Mouse (Mus musculus): ENCODE data around the gene D230025D16Rik. TPM values are rescaled to one million over a fixed set of nuclear protein-coding genes. Genes with fewer than 3 reads are reported as not detected.

D230025D16Rik gene
- 29.6 TPM for polyA plus RNA-seq (2017; shearing (Covaris generic))

DNA sequence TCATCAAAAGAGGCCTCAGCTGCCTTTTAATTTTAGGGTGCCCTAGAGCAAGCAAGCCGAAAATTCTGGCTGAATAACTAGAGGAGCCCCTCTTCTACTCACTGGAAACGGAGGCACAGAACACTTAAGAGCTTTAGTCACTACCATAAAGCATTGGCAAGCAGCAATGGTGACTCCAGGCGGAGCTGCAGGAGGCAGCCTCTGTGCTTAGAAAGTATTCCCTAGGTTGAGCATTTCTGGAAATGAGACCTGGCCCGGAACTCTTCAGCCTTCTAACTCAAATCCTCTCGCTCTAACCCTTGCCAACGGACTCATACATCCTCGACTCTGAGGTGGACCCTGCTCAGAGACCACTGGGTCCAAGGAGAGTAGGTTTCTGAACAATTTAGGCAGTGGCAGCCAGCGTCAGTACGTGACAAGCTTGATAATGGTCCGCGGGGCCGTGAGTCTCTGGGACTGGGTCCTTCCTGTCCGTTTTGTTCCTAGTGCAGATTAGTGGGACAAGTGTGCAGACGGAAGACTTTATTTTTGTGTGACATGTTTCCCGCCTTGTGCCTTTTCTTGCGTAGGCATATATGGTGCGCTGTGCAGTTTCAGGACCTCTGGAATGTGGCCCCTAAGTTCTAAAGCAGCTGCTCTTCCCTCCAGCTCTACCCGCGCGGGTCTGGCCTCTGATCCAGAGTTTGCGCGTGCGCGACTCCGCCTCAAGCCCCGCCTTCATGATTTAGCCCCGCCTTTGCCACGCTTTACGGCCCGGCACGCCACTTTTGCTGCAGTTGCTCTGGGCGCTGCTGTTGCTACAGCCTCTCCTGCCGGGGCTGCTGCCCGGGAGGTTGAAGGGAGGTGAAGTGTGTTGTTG lies at the start of gene D230025D16Rik:
D230025D16Rik (plus strand) TSS at position 733 of the 859 bp plus-strand sequence.

DNA sequence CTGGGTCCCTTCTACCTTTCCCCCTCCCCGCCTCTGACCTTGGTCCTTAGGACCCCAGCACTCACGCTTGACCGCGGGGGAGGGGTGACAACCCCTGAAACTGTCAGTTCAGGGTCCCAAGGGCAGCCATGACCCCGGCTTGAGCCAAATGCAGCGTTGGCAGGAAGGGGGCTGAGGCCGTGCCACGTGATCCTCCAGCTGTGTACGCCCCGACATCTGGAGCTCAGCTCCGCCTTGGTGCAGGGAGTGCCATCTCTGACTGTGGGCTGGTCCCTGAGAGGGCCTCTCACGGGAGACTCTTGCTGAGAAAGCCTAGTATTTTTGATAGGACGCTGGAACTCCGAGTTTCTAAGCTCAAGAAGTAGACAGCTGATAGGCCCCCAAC lies 30.0 kb downstream of the D230025D16Rik start, which contains the start of gene B3gnt9:
B3gnt9 (minus strand) TSS at position 188 of the 385 bp plus-strand sequence.

DNA sequence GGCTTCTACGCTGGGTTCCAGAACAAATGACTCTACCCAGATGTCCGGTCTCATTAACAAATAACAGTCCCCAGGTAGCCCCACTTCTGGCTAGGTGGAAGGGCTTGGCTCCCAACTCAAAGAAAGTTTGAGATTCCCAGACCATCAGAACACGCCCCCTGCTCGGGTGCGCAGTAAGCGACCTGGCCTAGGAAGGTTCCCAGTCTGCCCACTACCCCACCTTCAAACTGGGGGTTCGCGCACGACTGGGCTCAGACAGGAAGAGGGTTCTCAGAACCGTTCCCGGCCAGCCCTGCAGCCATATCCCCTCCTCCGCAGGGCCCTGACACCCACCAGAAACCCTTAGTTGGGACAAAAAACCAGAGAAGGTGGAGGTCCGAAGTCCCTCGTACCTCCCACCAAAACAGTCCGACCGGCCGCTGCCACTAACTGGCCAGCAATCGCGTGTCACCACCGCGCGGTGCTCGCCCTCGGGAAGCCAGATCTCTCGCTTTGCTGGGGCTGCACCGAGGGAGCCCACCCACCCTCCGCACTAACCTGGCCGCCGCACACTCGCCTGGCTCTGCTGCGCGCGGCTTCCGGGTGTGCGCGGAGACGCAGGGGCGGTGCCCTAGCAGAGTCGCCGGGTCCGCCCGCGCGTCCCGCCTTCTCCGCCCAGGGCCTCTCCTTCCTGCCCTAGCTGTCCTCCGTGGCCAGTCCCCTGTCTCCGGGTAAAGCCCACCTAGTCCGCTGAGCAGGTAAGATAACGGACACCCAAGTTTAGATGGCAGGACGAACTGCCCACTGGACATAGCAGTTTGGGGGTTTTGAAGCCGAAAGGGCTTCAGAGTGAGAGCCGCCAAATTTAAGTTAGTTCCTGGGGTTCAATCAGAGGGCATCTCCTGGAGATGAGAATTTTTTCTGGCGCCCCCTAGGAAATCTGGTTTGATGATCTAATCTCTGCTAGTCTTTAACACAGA lies 39.4 kb downstream of the D230025D16Rik start, which contains the start of the genes Tradd and Fbxl8:
Tradd (minus strand) TSS at position 586 of the 959 bp plus-strand sequence.
Fbxl8 (plus strand) TSS at position 625 of the 959 bp plus-strand sequence.

DNA sequence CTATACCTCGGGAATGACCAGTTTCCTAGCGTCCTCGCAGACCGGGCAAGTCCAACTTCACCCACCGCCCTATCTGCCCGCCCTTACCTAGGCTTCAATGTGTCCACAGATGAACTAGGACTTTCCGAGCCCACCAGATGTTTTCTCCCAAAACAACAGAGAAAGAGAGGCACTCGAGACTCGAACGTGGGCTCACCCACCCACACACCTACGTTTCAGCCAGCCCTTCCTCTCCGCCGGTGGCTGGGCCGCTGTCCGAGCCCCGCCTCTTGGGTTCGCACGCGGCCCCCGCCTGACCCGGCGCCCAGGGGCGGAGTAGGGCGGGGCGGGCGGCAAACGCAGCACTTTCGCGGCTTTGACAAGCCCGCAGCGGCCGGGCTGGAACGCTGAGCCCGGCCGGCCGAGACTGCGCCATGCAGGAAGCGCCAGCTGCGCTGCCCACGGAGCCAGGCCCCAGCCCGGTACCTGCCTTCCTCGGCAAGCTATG lies 44.6 kb downstream of the D230025D16Rik start, which contains the start of gene Hsf4:
Hsf4 (plus strand) TSS at position 341 of the 487 bp plus-strand sequence.

DNA sequence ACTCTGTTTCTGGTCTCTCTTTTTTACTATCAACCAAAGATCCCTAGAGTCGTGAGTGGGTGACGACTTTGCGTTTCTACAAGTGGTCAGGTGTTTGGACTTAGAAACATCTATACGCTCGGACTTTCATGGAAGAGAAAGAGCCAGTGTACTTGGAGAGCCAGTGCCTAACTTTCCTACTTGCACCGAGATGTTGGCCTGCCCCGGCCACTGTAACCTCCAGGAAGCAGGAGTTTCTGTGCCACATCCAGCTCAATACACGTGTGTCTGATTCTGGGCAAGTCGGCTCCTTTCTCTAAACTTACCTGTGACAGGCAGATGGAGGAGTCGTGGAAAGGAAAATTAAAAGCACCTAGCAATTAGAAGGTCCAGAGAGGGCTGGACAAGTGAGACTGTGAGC lies 50.9 kb downstream of the D230025D16Rik start, which contains the start of gene Nol3:
Nol3 (plus strand) TSS at position 301 of the 400 bp plus-strand sequence.

DNA sequence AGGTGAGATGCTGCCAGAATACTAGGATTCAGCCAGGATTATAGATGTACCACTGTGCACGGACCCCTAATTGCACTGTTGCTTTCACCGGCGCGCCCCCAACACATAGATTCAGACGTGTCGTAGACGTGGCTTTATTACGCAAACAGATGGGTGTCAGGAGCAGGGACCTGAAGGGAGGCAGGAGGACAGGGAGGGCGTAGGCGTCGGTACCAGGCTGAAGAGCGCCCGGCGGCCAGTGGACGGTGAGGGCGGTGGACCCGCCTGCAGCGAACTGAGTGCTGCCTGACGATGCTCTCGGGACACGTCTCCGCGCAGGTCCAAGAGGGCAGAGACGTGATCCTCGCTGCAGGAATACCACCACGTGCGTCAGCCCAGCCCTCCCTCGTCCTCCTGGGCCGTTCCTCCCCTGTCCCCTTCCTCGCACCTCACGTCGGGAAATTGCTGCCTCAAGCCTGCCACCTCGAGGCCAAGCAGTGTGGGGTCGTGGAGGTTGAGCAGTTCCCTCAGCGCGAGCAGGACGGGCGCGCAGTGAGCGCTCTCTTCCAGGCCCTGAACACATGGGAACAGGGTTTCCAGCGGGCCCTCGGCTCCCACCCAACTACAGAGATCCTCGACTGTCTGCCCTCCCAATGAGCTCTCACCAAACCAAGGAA lies 65.0 kb downstream of the D230025D16Rik start, which contains the start of gene 4931428F04Rik:
4931428F04Rik (minus strand) TSS at position 60 of the 656 bp plus-strand sequence.

DNA sequence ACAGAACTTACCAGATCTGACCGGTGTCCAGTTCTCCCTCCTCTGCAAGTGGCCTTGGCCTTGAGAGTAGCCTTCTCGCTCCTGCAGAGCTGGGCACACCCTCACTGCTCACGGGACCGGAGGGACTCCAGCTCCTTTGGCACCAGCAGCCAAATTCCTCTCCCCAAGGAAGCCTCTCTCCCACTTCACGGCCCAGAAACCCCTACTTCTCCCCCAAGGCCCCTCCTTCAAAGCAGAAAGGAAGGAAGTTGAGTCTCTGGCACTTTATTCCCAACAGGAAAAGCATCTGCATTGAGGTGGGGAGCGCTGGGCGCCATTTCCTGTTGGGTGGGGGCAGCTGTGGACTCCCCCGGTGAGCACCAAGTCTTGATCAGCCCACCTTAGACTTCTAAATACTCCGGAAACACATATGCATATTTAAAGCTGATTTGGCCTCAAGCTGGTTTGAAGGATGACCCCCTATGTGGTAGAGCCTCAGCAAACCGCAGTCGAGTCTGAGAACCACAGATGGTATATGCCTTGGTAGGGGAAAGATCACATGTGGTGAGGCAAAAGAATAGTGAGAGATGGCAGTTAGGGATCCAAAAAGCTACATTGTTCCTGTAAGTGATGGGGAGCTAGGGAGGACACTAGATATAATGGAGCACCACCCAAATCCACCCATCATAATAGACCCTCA lies 71.1 kb downstream of the D230025D16Rik start, which contains the start of gene Exoc3l:
Exoc3l (minus strand) TSS at position 207 of the 679 bp plus-strand sequence.

DNA sequence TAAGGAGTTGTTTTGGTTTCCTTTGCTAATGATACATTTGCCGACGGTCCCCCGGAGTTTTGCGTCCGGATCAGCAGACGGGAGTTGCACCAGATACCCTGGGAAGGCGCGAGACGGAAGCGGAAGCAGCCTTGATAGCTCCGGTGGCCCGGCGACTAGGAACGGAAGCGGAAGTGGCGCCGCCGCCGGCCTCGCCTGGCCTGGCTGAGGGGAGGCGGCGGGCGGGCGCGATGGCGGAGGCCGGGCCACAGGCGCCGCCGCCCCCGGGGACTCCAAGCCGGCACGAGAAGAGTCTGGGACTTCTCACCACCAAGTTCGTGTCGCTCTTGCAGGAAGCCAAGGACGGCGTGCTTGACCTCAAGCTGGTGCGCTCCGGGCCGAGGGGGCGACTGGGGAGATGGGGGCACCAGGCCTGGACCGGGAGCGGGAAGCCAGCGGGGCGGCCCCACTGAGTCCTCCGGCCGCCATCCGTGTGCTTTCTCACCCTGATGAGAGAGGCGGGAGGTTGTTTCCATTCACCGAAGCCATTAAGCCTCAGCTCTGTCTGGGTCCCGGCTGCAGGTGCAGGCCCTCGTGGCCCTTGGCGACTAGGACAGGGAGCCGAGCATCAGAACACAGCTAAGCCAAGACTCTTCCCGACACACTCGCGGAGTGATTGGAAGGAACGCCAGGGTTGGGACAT lies 72.7 kb downstream of the D230025D16Rik start, which contains the start of gene E2f4:
E2f4 (plus strand) TSS at position 153 of the 682 bp plus-strand sequence.

Other genes with a start within 250 kb of the D230025D16Rik start
- gene Ces2h, start 224.3 kb upstream of the D230025D16Rik start, polyA plus RNA-seq (2017; shearing (Covaris generic)): not detected
- not detected for gene Ces3a, start 176.5 kb upstream of the D230025D16Rik start, polyA plus RNA-seq (2017; shearing (Covaris generic))
- not detected for gene Ces3b, start 141.4 kb upstream of the D230025D16Rik start, polyA plus RNA-seq (2017; shearing (Covaris generic))
- not detected for gene Ces4a, start 93.3 kb upstream of the D230025D16Rik start, polyA plus RNA-seq (2017; shearing (Covaris generic))
- gene Cbfb, start 54.5 kb upstream of the D230025D16Rik start, polyA plus RNA-seq (2017; shearing (Covaris generic)): 89.9 TPM
- 0.55 TPM for gene B3gnt9, start 30.0 kb downstream of the D230025D16Rik start, polyA plus RNA-seq (2017; shearing (Covaris generic))
- 40.0 TPM for gene Tradd, start 39.5 kb downstream of the D230025D16Rik start, polyA plus RNA-seq (2017; shearing (Covaris generic))
- 9.9 TPM for gene Fbxl8, start 39.5 kb downstream of the D230025D16Rik start, polyA plus RNA-seq (2017; shearing (Covaris generic))
- gene Hsf4, start 44.7 kb downstream of the D230025D16Rik start, polyA plus RNA-seq (2017; shearing (Covaris generic)): not detected
- not detected for gene Nol3, start 51.0 kb downstream of the D230025D16Rik start, polyA plus RNA-seq (2017; shearing (Covaris generic))
- gene 4931428F04Rik, start 64.7 kb downstream of the D230025D16Rik start, polyA plus RNA-seq (2017; shearing (Covaris generic)): 2.1 TPM
- gene Exoc3l, start 71.0 kb downstream of the D230025D16Rik start, polyA plus RNA-seq (2017; shearing (Covaris generic)): 1.8 TPM
- 112 TPM for gene E2f4, start 72.5 kb downstream of the D230025D16Rik start, polyA plus RNA-seq (2017; shearing (Covaris generic))
- gene Elmo3, start 80.5 kb downstream of the D230025D16Rik start, polyA plus RNA-seq (2017; shearing (Covaris generic)): 4.2 TPM
- 1.9 TPM for gene Lrrc29, start 101.1 kb downstream of the D230025D16Rik start, polyA plus RNA-seq (2017; shearing (Covaris generic))
- 62.3 TPM for gene Tmem208, start 101.2 kb downstream of the D230025D16Rik start, polyA plus RNA-seq (2017; shearing (Covaris generic))
- gene Fhod1, start 122.8 kb downstream of the D230025D16Rik start, polyA plus RNA-seq (2017; shearing (Covaris generic)): 1.6 TPM
- gene Slc9a5, start 123.7 kb downstream of the D230025D16Rik start, polyA plus RNA-seq (2017; shearing (Covaris generic)): 0.11 TPM
- gene Plekhg4, start 148.1 kb downstream of the D230025D16Rik start, polyA plus RNA-seq (2017; shearing (Covaris generic)): not detected
- not detected for gene Kctd19, start 188.4 kb downstream of the D230025D16Rik start, polyA plus RNA-seq (2017; shearing (Covaris generic))
- gene Lrrc36, start 188.4 kb downstream of the D230025D16Rik start, polyA plus RNA-seq (2017; shearing (Covaris generic)): not detected
- gene Tppp3, start 246.4 kb downstream of the D230025D16Rik start, polyA plus RNA-seq (2017; shearing (Covaris generic)): not detected

Measured in naive thymus-derived CD4-positive, alpha-beta T cell, adult 5 months (primary cell).